Mouse (Mus musculus): ENCODE results near the gene Gm42878.
A peak's percentile ranks its signal among the peaks of the same experiment; 100 is the strongest.

Gene Gm42878

GRCm38 (mm10) chr5:121484801-121485200 lies 60.5 kb downstream of the Gm42878 start:
- DNase-seq = no peak

- DNase-seq = peak; percentile 90
Observed at GRCm38 (mm10) chr5:121477680-121478079, 67.6 kb downstream of the Gm42878 start.

DNA sequence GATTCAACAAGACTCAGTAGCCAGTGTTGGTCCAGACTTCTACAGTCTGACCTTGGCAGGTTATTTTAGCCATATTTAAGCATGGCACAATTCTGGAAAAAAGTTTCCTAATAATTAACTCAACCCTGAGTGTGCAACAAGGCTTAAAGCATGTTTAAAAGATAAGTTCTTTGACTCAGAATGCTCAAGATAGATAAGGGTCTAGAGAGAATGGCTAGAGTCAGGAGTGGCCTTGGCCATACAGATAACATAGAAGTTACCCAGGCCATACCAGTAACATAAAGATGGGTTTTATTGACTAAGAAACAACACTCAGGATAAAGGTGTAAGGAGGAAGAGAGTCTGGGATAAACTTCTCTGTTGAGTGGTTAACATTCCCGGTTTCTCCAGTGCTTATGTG lies 69.2 kb downstream of the Gm42878 start:
- no peak for DNase-seq

GRCm38 (mm10) chr5:121474610-121475009 lies 70.7 kb downstream of the Gm42878 start:
- peak; percentile 60 for DNase-seq

DNA sequence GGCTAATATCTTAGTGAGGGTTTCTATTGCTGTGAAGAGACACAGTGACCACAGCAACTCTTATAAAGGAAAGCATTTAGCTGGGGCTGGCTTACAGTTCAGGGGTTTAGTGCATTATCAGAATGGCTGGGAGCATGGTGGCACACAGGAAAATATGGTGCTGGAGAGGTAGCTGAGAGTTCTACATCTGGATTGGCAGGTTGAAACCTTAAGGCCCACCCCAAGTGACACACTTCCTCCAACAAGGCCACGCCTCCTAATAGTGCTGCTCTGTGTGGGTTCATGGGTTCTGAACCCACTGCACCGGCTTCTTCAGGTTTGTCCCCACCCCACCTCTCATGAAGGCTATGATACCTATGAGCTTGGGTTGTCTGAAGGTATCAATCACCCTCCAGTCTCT lies 72.9 kb downstream of the Gm42878 start:
- DNase-seq = no peak

GRCm38 (mm10) chr5:121469566-121469965 lies 75.7 kb downstream of the Gm42878 start:
- DNase-seq = peak; percentile 47
